Mouse (Mus musculus): ENCODE data around the gene Aldh3a1. TPM values are rescaled to one million over a fixed set of nuclear protein-coding genes. Genes with fewer than 3 reads are reported as not detected.

Gene Aldh3a1
- polyA plus RNA-seq, 1 experiment from 2014 or later = 0.07 TPM

DNA sequence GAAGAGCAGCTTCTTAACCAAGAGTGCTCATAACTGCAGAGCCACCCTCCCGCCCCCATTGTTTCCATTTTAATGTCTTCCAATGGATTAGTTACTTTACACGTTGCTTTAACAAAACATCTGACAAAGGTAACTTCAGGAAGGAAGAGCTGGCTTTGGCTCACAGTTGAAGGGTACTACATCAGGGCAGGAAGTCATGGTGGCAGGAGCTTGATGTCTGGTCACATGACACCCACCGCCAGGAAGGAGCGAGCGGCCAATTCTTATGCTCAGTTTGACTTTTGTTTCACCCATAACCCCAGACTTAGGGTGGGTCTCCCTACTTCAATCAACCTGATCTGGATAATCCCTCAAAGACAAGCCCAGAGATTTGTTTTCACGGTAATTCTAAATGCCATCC lies 51.8 kb downstream of the Aldh3a1 start:
- no peaks in the 10 kb centered on the region for H3K4me1 ChIP-seq (ENCODE audit: control insufficient read depth, insufficient read depth, low read length)
- H3K9ac ChIP-seq (ENCODE audit: low read depth, low read length) = no peak overlapping the region
- no peak for ATAC-seq
- H3K4me2 ChIP-seq (ENCODE audit: low read depth, low read length) = no peak overlapping the region
- H3K4me3 ChIP-seq (ENCODE audit: low read length) = no peak overlapping the region
- no peaks in the 10 kb centered on the region for H3K9me3 ChIP-seq (ENCODE audit: control insufficient read depth, low read length)
- peaks cover 16% of the 10 kb centered on the region; the same call in 1 of the 2 replicates for H3K36me3 ChIP-seq (ENCODE audit: control insufficient read depth, insufficient read depth, low read length)
- 94% methylated on average over 6 of the region's 6 CpGs for WGBS
- no peaks in the 10 kb centered on the region for H3K27me3 ChIP-seq (replicated peaks; ENCODE audit: control insufficient read depth, insufficient read depth, low read length)
- no peak overlapping the region for H3K27ac ChIP-seq (ENCODE audit: low read length)

DNA sequence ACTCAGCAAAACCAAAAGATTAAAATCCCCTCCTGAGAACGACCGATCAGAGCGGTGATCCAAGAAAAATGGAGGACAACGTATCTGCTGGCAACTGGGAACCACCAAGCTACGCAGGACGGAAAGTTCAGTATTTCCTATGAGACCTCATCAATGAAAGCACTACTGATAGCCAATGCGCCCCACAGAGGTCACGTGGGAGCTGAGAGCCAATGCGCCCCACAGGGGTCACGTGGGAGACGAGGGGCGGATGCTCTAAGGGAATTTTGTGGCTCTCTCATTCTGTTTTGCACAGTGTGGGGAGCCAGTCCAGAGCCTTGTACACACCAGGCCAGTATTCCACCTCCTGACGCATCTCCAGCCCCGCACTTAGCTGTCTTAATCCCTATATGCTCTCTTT lies 55.2 kb downstream of the Aldh3a1 start:
- no peaks in the 10 kb centered on the region for H3K9me3 ChIP-seq (ENCODE audit: control insufficient read depth, low read length)
- peaks cover 12% of the 10 kb centered on the region; the same call in 1 of the 2 replicates for H3K36me3 ChIP-seq (ENCODE audit: control insufficient read depth, insufficient read depth, low read length)
- ATAC-seq = no peak
- H3K27me3 ChIP-seq (replicated peaks; ENCODE audit: control insufficient read depth, insufficient read depth, low read length) = no peaks in the 10 kb centered on the region
- H3K27ac ChIP-seq (ENCODE audit: low read length) = no peak overlapping the region
- no peaks in the 10 kb centered on the region for H3K4me1 ChIP-seq (ENCODE audit: control insufficient read depth, insufficient read depth, low read length)
- no peak overlapping the region for H3K9ac ChIP-seq (ENCODE audit: low read depth, low read length)
- WGBS = 96% methylated on average over 14 of the region's 14 CpGs
- no peak overlapping the region for H3K4me2 ChIP-seq (ENCODE audit: low read depth, low read length)
- H3K4me3 ChIP-seq (ENCODE audit: low read length) = no peak overlapping the region

DNA sequence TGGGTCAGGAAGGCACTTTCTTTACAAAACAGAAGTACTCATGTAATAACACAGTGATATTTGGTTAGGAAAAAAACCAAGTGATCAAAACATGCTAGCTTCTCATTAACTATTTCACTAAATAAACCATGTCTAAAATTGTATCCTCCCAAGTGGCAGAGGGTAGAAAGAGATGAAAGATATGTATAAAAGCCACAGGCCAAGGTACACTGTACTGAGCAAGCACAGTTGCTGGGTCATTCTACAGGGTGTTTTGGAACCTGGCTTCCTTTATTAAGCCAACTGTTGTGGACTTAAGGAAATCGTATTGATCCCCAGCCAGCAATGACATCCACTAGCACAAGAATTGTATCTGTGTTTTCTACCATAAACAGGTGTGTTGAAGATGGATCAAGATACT lies 56.5 kb downstream of the Aldh3a1 start:
- Histone ChIP-seq H3K4me3 (ENCODE audit: low read length) (no peak overlapping the region), H3K36me3 (ENCODE audit: control insufficient read depth, insufficient read depth, low read length) (peaks cover 10% of the 10 kb centered on the region; the same call in 1 of the 2 replicates), H3K4me2 (ENCODE audit: low read depth, low read length) (no peak overlapping the region), H3K27ac (ENCODE audit: low read length) (no peak overlapping the region), H3K9ac (ENCODE audit: low read depth, low read length) (no peak overlapping the region), H3K4me1 (ENCODE audit: control insufficient read depth, insufficient read depth, low read length) (no peaks in the 10 kb centered on the region; the same call in 1 of the 2 replicates), H3K27me3 (replicated peaks; ENCODE audit: control insufficient read depth, insufficient read depth, low read length) (no peaks in the 10 kb centered on the region), H3K9me3 (ENCODE audit: control insufficient read depth, low read length) (no peaks in the 10 kb centered on the region)
- no peak for ATAC-seq
- 89% methylated on average over 1 of the region's 1 CpGs for WGBS

DNA sequence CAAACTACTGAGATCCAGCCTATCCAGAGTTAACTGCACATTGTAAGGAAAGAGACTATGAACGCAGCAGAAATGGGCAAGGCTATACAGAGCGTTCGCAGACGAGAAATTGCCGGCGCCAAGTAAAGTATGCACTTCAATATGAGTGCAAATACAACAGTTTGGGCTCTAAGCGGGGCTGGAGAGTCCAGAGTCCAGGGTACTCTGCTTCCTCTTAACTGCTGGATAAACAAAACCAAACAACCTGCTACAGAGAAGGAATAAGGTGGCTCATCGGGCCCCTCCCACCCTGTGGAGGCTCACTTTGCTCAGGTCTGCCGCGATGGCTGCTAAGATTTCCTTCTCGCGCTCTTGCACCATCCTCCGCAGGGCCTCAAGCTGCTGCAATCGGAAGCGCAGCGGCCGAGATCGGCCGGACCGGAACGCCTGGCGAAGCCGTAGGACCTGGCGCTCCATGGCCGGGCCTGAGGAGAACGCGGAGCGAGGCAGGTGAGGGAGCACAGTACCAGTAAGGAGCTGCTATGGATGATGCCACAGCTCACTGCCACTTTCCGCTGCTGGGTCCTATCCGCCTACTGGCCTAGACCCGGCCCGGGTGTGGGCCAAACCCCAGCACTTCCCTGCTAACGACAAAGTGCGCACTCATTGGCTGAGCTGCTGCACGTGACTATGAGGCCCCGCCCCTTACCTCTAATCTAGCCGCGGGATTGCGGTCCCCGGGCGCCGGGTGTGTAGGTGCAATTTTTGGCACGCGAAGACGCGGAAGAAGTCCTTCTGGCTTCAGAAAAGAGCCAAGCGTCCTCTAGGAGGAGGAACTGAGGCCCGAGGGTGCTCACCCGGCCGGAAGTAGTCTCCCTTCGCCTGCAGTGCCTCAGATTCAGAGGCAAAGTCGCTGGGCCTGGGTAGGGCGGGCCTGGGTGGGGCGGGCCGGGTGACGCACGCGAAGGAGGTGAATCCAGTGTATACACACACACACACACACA lies 59.5 kb downstream of the Aldh3a1 start, which contains the start of gene Aldh3a2:
Aldh3a2 (minus strand) TSS at position 914 of the 983 bp plus-strand sequence.
- H3K36me3 ChIP-seq (ENCODE audit: control insufficient read depth, insufficient read depth, low read length) = peaks cover 1% of the 10 kb centered on the region; the same call in 1 of the 2 replicates
- H3K27me3 ChIP-seq (replicated peaks; ENCODE audit: control insufficient read depth, insufficient read depth, low read length) = no peaks in the 10 kb centered on the region
- H3K4me1 ChIP-seq (ENCODE audit: control insufficient read depth, insufficient read depth, low read length) = peaks cover 5% of the 10 kb centered on the region; the same call in 1 of the 2 replicates
- no peaks in the 10 kb centered on the region for H3K9me3 ChIP-seq (ENCODE audit: control insufficient read depth, low read length)
- H3K27ac ChIP-seq (ENCODE audit: low read length) = peak within 1 kb of the TSS; percentile 99
- ATAC-seq = peak; percentile 98
- peak within 1 kb of the TSS; percentile 91 for H3K9ac ChIP-seq (ENCODE audit: low read depth, low read length)
- peak within 1 kb of the TSS; percentile 88 for H3K4me3 ChIP-seq (ENCODE audit: low read length)
- WGBS = under 1% methylated on average over 58 of the region's 58 CpGs
- H3K4me2 ChIP-seq (ENCODE audit: low read depth, low read length) = peak within 1 kb of the TSS; percentile 60

Other genes with a start within 250 kb of the Aldh3a1 start
- gene Kcnj12, start 185.0 kb upstream of the Aldh3a1 start, polyA plus RNA-seq (2015; fragmentation: Nextera tagmentation; extraction: Ambion mirVana) = 0.71 and 1.1 TPM in 2 replicates
- 1.8 and 2.5 TPM in 2 replicates for gene Tnfrsf13b, start 80.8 kb upstream of the Aldh3a1 start, polyA plus RNA-seq (2015; fragmentation: Nextera tagmentation; extraction: Ambion mirVana)
- 72.5 and 80.2 TPM in 2 replicates for gene Usp22, start 32.5 kb upstream of the Aldh3a1 start, polyA plus RNA-seq (2015; fragmentation: Nextera tagmentation; extraction: Ambion mirVana)
- gene Aldh3a2, start 59.9 kb downstream of the Aldh3a1 start, polyA plus RNA-seq (2015; fragmentation: Nextera tagmentation; extraction: Ambion mirVana) = 63.7 and 66.0 TPM in 2 replicates
- gene Slc47a2, start 135.3 kb downstream of the Aldh3a1 start, polyA plus RNA-seq (2015; fragmentation: Nextera tagmentation; extraction: Ambion mirVana) = not detected in 2 replicates
- 12.5 and 17.5 TPM in 2 replicates for gene Slc47a1, start 170.8 kb downstream of the Aldh3a1 start, polyA plus RNA-seq (2015; fragmentation: Nextera tagmentation; extraction: Ambion mirVana)
- gene Rnf112, start 246.6 kb downstream of the Aldh3a1 start, polyA plus RNA-seq (2015; fragmentation: Nextera tagmentation; extraction: Ambion mirVana) = 0.88 and 1.1 TPM in 2 replicates